Mouse (Mus musculus) monocyte, adult 2 months (primary cell): ENCODE data around the gene Rnaseh1.

Source experiments
- DNase-seq, 2 experiments: peaks; one replicate each; pipeline ENCODE4 v3.0.0; 2022; ENCODE audit warnings: low spot score in 2 of 2, low read depth in 1 of 2

Gene Rnaseh1

DNA sequence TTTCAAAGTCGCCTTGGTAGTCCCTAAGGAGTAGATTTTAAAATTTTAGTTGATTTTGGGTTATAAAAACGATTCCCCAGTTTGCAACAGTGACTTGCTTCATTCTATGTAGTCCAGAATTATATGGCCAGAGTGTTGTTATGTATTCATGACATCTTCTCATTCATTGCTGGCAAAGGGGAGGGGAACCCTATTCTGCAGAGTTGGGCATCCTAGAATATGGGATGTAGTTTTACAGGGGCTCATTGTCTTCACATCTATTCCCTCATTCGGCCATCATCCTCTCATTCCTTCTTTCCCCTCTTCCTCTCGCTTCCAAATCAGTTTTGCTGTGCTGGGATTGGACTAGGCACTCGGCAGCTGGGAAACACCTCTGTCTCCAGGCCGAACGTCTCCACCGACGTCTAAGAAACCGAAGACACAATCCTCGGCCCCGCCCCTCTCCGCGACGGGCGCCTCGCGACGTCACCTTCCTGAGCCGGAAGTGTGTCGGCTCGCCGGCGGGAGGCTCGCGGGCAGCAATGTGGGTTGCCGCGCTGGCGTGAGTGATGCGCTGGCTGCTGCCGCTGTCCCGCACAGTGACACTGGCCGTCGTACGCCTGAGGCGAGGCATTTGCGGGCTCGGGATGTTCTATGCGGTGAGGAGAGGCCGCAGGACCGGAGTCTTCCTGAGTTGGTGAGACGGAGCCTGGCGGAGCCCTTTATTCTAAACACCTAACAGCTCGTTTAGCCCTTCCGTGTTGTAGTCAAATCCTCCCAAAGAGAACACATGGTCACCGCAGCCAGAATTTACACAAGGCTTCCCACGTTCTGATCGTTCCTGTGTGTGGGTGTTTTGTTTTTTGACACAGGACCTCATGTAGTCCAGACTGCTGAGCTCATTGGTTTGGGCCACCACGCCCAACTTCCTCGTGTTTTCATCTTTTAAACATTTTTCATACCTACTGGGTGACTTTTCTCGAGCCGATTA is at the start of gene Rnaseh1:
Gene Rnaseh1, plus strand, starts transcription at position 462 of the 970 bp plus-strand sequence.
- peak; percentile 68 to 86 for DNase-seq

DNA sequence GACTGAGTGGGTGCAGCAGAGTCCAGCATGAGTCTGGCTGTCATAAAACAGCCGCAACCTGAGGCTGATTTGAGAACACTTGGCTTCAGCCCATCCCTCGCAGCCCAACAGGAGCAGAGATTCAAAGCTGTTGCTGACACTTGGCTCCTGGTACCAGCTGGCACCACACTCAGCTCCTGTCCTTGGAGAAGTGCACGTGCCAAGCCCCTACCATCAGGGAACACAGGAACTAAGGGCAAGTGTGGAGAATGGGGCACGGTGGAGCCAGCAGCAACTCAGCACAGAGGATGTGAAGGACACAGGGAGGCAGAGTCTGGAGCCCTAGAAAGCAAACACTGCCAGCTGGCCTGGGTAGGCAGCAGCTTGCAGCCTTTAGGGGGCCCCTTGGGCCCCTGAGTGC is 47.1 kb upstream of the Rnaseh1 start:
- DNase-seq = no peak

DNA sequence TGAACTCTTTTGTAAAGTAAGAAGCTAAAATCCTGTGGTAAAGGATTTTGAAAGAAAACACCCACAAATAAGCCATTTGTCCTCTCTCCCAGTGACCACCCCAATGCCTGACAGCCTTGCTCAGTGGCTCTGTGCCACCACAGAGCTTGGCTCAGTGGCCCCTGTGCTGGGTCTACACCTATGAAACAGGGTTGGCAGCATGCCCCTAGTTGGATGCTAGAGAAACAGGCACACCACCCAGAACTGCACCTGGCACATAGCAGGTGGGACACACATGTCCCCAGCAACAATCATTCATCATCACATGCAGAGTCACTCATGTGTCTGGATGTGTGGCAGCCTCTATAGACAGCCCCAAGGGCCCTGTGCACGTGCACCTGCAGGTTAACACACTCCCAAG is 45.9 kb upstream of the Rnaseh1 start:
- DNase-seq = no peak

DNA sequence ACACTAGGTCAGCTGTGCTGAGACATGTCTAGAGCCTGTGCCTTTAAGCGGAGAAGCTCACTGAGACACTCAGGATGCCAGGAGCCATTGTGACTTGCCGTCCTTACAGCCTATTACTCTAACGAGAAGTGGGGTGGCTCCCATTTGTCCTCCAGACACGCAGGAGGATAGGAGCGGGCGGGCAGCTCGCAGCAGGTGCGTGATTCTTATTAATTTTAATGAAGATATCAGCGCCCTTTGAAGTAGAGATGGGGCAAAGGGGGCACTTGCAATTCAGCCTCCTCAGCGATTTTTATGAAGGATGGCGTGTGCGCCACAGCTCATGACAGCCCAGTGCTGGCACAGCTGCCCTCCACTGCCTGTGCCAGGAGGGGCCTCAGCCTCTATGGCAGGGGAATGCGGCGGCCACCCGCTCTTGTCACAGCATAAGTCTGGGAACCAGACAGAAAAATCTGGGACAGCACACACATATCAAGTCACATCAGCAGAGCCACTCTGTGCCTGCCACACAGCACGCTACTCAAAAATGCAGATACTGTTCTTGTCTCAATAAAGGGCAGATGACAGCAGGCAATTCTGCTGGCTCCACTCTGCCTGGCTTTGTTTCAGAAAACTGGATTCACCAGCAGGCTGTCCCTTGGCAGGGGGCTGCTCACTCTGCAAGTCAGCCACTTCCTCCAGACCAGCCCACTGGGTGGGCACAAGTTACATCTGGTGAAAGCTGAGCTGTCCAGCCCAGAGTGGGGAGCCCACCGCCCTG is 41.7 kb upstream of the Rnaseh1 start:
- no peak for DNase-seq

DNA sequence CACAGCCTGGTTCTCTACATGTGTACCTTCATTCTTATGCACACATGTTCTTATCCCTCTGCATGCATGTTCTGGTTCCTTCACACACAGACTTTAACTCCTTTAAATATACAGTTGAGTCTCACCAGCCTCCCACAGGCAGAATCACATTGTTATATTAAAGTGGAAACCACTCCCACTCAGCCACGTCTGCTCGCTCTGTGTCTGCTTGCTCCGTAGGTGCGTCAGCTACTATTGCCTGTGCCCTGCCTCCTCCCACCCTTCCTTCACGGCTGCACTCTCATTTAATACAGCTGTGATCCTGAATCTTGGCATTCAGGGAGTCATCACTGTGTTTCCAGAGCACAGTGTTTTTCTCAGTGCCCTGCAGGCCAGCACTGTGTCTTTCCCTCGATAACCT is 37.0 kb upstream of the Rnaseh1 start:
- DNase-seq = no peak

DNA sequence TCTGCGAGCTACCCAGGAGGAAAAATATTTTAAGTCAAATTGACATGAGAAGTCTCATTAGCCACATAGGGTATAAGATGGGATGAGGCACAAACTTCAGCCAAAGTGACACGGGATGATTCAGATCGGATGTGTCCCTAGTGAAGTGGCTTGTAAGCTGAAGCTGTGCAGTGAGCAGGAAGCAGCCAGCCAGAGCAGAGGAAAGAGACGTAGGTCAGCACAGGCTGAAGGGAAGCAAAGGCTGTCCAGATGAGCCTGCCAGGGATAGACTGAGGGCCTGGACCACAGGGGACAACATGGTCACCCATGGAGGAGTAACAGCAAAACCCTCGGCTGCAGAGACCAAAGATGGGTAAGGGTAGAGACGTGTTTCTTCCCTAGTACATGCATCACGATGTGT is 35.0 kb upstream of the Rnaseh1 start:
- no peak for DNase-seq

DNA sequence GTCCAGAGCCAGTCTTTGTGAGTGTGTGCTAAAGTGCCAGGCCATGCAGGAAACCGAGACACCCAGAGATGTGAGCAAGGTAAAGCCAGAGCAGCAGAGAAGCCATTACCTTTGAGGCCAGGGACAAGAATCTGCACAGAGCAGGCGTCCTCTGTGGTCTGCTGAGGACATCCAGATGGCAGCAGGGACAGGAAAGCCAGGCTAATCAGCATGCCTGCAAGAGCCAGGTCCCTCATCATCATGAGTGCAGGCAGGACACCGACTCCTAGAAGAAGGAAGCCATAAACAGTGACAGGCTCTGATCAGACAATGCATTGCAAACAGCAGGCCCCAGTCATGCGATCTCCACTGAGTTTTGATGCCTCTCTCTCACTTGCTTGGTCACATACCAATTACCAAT is 32.1 kb upstream of the Rnaseh1 start:
- no peak for DNase-seq

DNA sequence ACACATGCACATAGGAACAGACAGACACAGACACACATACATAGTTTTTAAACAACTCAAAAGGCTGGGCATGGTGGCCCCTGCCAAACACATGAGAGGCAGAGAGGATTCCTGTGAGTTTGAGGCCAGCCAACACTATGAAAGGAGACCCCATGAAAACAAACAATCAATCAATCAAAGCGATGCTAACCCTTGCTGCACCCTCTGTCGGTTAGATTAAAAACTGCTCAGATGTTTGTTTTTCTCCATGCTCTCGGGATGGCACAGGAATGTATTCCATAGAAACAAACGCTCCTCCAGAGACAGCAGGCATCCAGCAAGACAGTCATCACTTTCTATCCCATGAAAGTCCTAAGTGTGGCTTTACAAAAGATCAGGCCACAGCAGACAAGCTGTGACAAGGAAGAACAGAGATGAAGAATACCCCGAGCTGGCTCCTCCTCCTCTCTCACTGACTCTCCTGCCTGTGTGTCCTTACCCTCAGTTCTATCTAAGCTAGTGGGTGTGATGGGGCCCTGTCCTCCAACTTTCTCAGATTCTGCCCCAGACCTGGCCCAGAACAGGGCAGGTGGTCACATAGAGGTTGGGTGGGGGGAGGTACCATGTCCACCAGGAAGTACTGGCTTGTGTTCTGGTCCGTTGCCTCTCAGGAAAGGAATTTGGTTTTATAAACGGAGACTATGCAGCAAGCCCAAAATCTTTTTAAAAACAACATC is 27.8 kb upstream of the Rnaseh1 start:
- DNase-seq = no peak

DNA sequence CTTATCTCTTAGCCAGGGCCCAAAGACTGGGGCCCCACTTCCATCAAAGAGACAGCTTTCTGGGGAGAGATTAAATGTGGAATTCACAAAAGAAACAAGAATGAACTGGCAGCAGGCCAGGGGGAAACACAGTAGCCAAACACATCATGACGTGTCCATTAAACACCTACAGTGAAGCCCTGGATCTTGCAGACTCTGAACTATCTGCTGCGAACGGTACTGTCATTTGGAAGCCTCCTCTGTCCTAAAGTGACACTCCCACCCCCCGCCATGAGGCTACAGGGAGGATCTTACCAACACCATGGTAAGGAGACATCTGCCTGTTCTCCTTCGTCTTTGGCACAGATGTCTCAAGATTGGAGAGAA is 27.3 kb upstream of the Rnaseh1 start:
- no peak for DNase-seq

DNA sequence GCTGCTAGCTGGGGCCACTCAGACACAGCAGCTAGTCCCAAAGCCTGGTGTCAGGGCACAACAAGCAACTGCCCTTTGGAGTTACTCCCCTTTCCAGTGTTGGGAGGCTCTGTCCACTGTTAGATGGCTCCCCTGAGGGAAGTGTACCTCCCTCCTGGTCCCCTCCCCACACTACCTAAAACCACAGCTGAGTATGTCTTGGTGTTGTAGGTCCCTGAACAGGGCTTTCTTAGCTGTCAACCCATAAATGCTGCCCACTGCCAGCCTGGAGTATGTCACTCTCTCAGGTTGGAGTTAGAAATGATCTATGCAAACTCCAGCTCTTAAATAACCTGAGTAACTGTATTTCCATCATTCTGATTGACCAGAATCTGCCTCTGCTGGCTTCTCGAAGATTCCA is 26.8 kb upstream of the Rnaseh1 start:
- DNase-seq = no peak

DNA sequence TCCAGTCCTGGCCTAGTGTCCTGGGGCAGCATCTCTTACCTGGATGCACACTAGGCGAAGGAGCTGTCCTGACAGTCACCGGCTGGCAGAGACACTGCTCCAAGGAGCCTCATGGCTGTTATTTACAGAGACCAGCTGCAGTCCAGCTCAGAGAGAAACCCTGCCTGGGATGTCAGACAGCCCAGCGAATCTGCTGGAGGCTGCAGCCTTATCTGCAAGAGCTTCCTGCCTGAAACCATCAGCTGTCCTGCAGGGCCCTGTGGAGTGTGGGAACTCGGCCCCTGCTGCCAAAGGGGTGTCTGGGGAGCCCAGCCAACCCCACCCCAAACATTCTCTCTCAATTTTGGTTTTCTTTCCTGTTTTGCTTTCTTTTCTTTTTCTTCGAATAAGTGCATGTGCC is 26.2 kb upstream of the Rnaseh1 start, which contains the start of gene Colec11:
Gene Colec11, minus strand, starts transcription at position 183 of the 400 bp plus-strand sequence.
- no peak for DNase-seq

DNA sequence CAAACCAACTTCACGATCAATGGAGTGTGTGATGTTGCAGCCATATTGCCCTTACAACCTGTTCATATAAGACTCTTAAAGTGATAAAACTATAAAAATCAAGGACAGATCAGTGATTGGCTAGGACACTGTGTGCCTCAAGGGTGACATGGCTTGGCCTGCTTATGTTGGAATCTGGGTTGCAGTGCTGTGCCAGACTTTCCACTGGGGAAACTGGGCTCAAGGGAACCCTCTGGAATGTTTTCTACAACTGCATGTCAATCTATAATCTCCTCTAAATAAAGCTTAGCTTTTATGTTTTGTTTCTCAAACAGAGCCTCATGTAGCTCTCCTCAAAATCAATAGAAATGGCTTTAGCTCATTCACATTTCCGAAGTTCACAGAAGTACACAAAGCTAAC is 25.2 kb upstream of the Rnaseh1 start:
- no peak for DNase-seq

DNA sequence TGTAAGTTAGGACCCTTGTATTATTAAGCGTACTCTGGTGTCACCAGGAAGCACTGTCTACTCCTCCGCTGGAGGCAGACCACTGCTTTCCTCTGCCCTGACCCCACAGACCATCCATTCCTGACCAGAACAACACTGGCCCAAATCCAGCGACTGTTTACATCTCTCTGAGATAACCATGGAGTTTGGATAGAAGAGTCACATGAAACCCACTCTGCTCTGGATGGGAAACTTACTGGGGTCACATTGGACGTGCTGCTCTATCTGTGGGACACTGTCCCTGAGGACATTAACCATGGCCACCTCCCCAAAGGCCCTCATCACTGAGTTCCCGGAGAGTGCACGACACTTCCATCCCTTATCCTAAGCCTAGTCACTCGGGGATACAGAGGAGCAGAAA is 24.0 kb upstream of the Rnaseh1 start:
- DNase-seq = no peak

DNA sequence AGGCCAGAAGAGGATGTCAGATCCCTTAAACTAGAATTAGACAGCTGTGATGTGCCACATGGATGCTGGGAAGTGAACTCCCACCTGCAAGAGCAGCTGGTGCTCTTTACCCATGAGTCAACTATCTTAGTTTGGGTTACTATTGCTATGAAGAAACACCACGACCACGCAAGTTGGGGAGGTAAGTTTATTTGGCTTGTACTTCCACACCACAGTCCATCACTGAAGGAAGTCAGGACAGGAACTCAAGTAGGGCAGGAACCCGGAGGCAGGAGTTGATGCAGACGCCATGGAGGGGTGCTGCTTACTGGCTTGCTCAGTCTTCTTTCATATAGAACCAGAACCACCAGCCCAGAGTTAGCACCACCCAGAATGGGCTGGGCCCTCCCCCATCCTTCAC is 22.3 kb upstream of the Rnaseh1 start:
- DNase-seq = no peak

DNA sequence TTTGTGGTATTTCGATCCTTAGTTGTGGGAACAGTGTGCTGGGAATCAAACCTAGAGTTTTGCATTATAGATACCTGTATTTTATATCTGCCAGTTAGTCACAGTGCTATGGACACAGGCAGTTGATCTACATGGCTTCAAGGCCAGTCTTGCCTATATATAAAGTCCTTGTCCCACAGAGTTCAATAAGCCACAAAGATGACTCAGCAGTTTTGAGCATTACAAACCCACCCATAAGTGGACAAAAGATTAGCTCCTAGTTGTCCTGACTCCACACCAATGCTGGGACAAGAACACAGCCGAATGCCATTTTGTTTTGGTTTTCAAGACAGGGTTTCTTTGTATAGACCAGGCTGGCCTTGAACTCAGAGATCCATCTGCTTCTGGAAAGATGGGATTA is 21.0 kb upstream of the Rnaseh1 start:
- no peak for DNase-seq

DNA sequence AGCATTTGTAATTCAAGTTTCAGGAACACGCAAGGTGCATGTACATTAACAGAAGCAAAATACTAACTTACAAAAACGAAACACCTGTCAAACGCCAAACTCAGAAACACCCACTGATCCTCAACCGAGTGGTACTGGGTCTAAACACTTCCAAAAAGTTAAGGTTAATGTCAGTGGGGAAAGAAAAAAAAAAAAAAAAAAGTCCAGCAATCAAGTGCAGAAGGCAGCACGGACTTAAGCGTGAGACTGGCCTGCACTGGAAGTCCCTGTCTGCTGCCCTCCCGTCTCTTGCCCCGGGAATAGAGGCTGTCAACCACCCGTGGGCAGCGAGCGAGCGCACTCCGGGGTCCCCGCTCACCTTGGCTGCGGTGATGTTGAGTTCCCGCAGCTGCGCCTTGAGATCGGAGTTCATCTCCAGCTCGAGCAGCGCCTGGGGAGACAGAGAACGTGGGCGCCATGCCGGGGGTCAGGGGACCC is 14.3 kb upstream of the Rnaseh1 start:
- DNase-seq = no peak

DNA sequence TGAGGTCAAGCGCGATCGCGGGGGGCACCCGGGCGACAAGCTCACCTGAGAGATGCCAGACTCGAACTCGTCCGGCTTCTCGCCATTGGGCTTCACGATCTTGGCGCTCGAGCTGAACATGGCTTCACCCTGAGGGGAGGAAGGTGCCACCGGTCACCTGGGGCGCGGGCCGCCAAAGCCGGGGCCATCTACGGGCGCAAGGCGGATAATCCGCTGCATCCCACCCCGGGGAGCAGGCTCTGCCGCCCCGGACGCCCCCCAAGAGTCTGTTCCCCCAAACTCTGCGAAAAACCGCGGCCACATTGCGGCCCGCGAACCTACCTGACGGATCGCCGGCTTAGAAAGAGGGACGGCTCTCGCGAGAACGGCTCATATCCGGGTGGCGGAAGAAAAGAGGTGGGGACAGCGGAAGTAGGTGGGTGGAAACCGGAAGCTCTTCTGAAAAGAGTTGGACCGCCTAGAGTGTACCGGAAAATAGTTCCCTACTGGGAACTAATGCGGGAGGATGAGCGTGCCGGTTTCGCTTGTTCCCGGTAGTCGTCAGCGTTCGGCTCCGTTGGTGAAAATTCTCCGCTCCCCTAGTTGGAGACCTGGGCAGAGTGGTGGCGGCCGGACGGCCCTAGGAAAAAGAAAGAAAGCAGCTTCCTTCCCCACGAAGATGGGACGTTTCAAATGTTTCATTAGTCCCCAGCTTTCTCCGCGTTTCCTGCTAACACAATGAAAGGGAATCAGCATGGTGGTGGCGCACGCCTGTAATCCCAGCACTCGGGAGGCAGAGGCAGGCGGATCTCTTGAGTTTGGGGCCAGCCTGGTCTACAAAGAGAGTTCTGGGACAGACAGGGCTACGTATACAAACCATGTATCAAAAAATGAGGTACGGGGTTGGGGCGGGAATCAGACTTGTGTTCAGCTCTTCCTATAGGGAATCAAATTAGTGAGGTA is 13.6 kb upstream of the Rnaseh1 start, which contains the start of gene Rps7:
Gene Rps7, minus strand, starts transcription at position 419 of the 942 bp plus-strand sequence.
- peak; percentile 77 to 90 for DNase-seq

DNA sequence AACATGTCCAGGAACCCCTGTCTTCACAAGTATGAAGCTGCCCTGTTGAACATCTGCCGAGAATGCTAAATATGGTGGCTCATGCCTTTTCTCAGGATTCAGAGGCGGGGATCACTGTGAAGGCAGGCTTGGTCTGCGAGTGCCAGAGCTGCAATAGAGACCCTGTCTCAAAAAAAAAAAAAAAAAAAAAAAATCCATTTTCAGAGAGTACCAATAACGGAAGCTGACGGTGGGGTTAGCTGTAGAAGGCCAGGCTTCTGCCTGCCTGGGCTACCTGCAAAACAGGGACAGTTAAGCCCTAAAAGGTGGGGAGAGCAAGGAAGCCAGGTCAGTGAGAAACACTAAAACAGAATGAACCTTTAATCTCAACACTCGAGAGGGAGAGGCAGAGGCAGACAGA is 12.9 kb upstream of the Rnaseh1 start:
- no peak for DNase-seq

DNA sequence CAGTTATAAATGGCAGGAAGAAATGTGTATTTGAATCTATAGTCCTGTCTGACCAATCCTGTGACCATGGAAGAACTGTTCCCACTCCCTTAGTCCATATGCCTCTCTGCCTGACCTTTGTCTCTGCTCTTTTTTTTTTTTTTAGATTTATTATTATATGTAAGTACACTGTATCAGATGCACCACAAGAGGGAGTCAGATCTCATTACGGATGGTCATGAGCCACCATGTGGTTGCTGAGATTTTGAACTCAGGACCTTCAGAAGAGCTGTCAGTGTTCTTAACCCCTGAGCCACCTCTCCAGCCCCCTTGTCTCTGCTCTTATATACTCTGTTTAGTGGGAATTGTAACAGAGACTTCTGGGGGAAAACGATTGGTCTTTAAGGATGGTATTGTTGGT is 10.6 kb upstream of the Rnaseh1 start:
- no peak for DNase-seq

DNA sequence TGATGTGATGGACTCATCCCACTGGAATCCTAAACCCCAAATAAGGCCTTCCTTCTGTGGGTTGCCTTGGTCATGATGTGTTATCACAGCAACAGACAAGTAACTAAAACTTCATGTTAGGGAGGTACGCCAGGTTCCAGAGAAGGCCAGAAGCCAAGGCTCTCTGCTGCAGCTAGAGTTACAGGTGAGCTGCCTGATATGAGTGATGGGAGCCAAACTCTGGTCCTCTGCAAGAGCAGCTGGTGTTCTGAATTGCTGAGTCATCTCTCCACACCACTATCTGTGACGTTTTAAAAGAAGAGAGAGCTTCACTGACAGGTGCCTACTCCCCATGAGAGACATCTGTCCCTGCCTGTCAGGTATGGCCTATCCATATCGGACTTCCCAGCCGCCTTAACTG is 13.2 kb downstream of the Rnaseh1 start:
- no peak for DNase-seq
